Mouse (Mus musculus) ES-E14 (cell line): ENCODE measurements around the gene Axin2. TPM values are rescaled to one million over a fixed set of nuclear protein-coding genes. Genes with fewer than 3 reads are reported as not detected.

Experiments used
- DNase-seq: peaks from one replicate; pipeline ENCODE4 v3.0.0-alpha.2; 2013; ENCODE audit warnings: low read depth, low spot score
- H3K27ac ChIP-seq: 2 replicates; pipeline ENCODE4 v1.5.1; 2012; ENCODE audit warnings: low read depth, mild to moderate bottlenecking, low read length, moderate library complexity, mixed read lengths; ENCODE audit not compliant: poor library complexity, insufficient read depth, severe bottlenecking
- H3K36me3 ChIP-seq: 2 replicates; pipeline ENCODE4 v1.6.1; 2012; ENCODE audit warnings: mild to moderate bottlenecking, low read length, moderate library complexity, mixed read lengths; ENCODE audit not compliant: control insufficient read depth, poor library complexity, insufficient read depth, severe bottlenecking
- H3K4me1 ChIP-seq, 2 experiments: fragments of 150-350 bp in 1 of 2; sonication (generic) in 1 of 2; 2 replicates each; pipeline ENCODE4 v1.6.1; 2012; ENCODE audit warnings: low read length in 2 of 2, mild to moderate bottlenecking in 1 of 2, mixed read lengths in 1 of 2; ENCODE audit not compliant: control insufficient read depth in 2 of 2, insufficient read depth in 2 of 2, poor library complexity in 1 of 2
- H3K4me3 ChIP-seq, 2 experiments: fragments of 150-350 bp in 1 of 2; sonication (generic) in 1 of 2; 2 replicates each; pipeline ENCODE4 v1.5.1; 2012; ENCODE audit warnings: low read length in 2 of 2, low read depth in 1 of 2, mild to moderate bottlenecking in 1 of 2, mixed read lengths in 1 of 2; ENCODE audit not compliant: insufficient read depth in 1 of 2, poor library complexity in 1 of 2, severe bottlenecking in 1 of 2
- H3K9ac ChIP-seq: 2 replicates; pipeline ENCODE4 v1.6.1; 2012; ENCODE audit warnings: low read depth, mild to moderate bottlenecking, low read length, mixed read lengths; ENCODE audit not compliant: poor library complexity, insufficient read depth, severe bottlenecking
- H3K9me3 ChIP-seq: fragments of 150-350 bp; sonication (generic); 2 replicates; pipeline ENCODE4 v1.6.1; 2012; ENCODE audit warnings: low read depth, mild to moderate bottlenecking, low read length; ENCODE audit not compliant: control insufficient read depth, insufficient read depth
- CHD2 ChIP-seq: IDR thresholded peaks from 2 replicates; pipeline ENCODE4 v1.6.1; 2014; ENCODE audit warnings: mild to moderate bottlenecking, low read depth, low read length, inconsistent platforms
- HCFC1 ChIP-seq: IDR thresholded peaks from 2 replicates; pipeline ENCODE4 v1.6.1; 2012; ENCODE audit warnings: low read length, inconsistent platforms, borderline replicate concordance; ENCODE audit not compliant: insufficient read depth
- MAFK ChIP-seq: IDR thresholded peaks from 2 replicates; pipeline ENCODE4 v1.6.1; 2014; ENCODE audit warnings: mild to moderate bottlenecking, low read depth, low read length, inconsistent platforms; ENCODE audit not compliant: insufficient read depth
- ZC3H11A ChIP-seq: IDR thresholded peaks from 2 replicates; pipeline ENCODE4 v1.6.1; 2012; ENCODE audit warnings: low read depth, mild to moderate bottlenecking, inconsistent platforms, low read length, borderline replicate concordance
- ZNF384 ChIP-seq: IDR thresholded peaks from 2 replicates; pipeline ENCODE4 v1.6.1; 2012; ENCODE audit warnings: low read depth, low read length, inconsistent platforms
- in situ Hi-C, 2 experiments: fragments of 600-800 bp; cut with MboI; formaldehyde crosslinking; loops; one replicate each; pipeline ENCODE4 v1.15.1; 2025; ENCODE audit warnings: low sequenced_read_pairs in 2 of 2, inconsistent platforms in 1 of 2; ENCODE audit not compliant: unreplicated experiment in 2 of 2
- total RNA-seq: library from RNA; depleted of rRNA; stranded (reverse); fragments of 300-350 nt; gene quantifications from 2 replicates; pipeline ENCODE4 v1.2.3, GENCODE M21; 2012

The Axin2 gene
- total RNA-seq, 1 experiment: 12.3 TPM

DNA sequence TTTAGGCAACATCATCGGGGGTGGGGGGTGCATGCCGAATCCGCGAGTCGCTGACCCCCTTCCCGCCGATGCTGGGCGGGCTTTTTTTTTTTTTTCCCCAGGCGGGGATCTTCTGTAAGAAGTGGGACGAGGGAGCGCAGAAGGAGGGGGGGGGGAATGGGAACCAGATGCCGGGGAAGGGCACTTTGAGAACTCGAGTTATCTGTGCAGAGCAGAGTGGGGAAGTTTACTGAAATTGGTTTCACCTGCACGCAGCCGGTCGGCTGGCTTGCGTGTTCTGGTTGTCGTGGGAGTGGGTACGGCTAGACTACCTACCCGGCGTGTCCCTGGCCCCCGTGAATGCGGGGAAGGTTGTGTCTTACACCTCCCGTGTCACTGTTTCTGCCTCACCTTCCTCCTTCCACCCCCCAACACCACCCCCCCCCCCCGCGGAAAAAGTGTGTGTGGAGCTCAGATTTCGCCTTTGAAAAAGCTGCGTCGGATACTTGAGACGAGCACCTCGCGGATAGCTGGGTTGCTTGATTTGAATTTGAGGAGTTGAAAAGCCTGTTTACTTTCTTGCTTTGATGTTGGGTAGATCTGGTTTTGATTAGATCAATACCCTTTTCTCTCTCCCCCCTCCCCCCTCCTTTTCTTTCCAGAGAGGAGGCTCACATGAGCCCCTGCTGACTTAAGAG is 2.5 kb downstream of the Axin2 start:
- DNase-seq: no peak
- peak overlapping the region; percentile 86; the same call in 1 of the 2 replicates for H3K9ac ChIP-seq
- H3K4me3 ChIP-seq: peak overlapping the region; percentile 79 to 83
- H3K36me3 ChIP-seq: peaks cover 16% of the 10 kb centered on the region; the same call in 1 of the 2 replicates
- H3K9me3 ChIP-seq: no peaks in the 10 kb centered on the region
- H3K4me1 ChIP-seq: peaks cover 0 to 32% of the 10 kb centered on the region in 2 experiments; a peak in 1 of 4 replicates
- TF ChIP-seq MAFK (no peak), ZNF384 (peak; percentile 43; the same call in 1 of the 2 replicates)
- in situ Hi-C loops: no loop called here
- H3K27ac ChIP-seq: no peak overlapping the region

DNA sequence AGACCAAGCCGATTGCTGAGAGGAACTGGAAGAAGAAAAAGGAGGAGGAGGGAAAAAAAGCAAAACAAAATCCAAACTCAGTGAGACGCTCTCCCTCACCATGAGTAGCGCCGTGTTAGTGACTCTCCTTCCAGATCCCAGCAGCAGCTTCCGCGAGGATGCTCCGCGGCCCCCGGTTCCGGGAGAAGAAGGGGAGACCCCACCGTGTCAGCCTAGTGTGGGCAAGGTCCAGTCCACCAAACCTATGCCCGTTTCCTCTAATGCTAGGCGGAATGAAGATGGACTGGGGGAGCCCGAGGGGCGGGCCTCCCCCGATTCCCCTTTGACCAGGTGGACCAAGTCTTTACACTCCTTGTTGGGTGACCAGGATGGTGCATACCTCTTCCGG is 3.0 kb downstream of the Axin2 start:
- no peak for DNase-seq
- Histone ChIP-seq H3K9me3 (no peaks in the 10 kb centered on the region), H3K4me1 (peaks cover 0 to 28% of the 10 kb centered on the region in 2 experiments; a peak in 1 of 4 replicates), H3K36me3 (peaks cover 16% of the 10 kb centered on the region; the same call in 1 of the 2 replicates), H3K4me3 (peak overlapping the region in 1 of 2 experiments; percentile 79; a peak in 2 of 4 replicates), H3K9ac (peak overlapping the region; percentile 5; the same call in 1 of the 2 replicates), H3K27ac (no peak overlapping the region)
- in situ Hi-C loops: no loop called here
- TF ChIP-seq HCFC1 (no peak), ZNF384 (no peak), CHD2 (no peak), ZC3H11A (no peak), MAFK (no peak)

DNA sequence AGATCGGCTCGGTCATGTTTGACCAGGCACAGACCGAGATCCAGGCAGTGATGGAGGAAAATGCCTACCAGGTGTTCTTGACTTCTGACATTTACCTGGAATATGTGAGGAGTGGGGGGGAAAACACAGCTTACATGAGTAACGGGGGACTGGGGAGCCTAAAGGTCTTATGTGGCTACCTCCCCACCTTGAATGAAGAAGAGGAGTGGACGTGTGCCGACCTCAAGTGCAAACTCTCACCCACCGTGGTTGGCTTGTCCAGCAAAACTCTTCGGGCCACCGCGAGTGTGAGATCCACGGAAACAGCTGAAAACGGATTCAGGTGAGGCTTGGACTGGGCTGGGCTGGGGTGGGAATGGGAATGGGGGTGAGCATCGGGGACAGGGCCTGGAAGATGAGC is 3.6 kb downstream of the Axin2 start:
- Histone ChIP-seq H3K9ac (no peak overlapping the region), H3K36me3 (peaks cover 16% of the 10 kb centered on the region; the same call in 1 of the 2 replicates), H3K4me3 (no peak overlapping the region), H3K9me3 (no peaks in the 10 kb centered on the region), H3K4me1 (peaks cover 0 to 29% of the 10 kb centered on the region in 2 experiments; a peak in 1 of 4 replicates), H3K27ac (no peak overlapping the region)
- in situ Hi-C loops: no loop called here
- TF ChIP-seq CHD2 (no peak), ZC3H11A (no peak), MAFK (no peak), ZNF384 (no peak), HCFC1 (no peak)
- DNase-seq: no peak

DNA sequence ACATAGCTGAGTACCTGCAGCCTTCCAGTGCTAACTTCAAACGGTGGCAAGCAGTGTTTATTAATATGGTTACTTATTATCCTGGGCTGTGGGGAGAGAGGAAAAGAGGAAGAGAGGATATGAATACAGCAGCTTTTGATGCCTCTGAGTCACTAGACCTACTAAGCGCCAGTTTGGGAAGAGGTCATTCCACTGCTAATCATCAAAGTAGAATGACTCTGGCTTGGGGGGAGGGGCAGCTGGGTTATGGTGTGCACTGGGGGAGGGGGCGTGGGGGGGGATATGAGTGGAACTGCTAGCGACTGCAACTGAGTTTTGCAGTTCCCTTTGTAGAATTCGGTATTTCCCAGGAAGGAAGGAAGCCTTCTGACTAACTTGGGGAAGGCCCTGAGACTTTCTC is 4.2 kb downstream of the Axin2 start:
- no peak overlapping the region for H3K4me3 ChIP-seq
- in situ Hi-C loops: no loop called here
- H3K36me3 ChIP-seq: peaks cover 16% of the 10 kb centered on the region; the same call in 1 of the 2 replicates

DNA sequence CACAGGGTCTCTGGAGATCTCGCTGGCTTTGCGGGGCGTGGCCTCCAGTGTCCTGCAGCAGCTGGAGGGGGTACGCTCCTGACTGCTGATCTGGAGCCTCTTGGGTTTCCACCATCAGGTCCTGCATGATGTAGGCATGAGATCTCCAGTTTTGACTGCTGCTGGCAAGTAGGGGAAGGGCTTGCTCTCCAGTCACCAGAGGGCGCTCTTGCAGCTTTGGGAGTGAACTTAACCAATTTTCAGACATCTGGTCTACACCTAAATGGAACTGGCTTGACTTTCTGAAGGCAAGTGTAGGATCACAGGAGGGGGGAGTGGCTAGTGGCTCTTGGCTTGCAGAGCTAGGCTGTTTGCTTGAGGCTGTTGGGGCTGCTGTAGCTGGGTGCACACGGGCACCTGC is 5.1 kb downstream of the Axin2 start:
- Histone ChIP-seq H3K4me1 (peaks cover 0 to 34% of the 10 kb centered on the region in 2 experiments; a peak in 1 of 4 replicates), H3K9ac (no peak overlapping the region), H3K36me3 (peaks cover 19% of the 10 kb centered on the region; the same call in 1 of the 2 replicates), H3K4me3 (no peak overlapping the region), H3K9me3 (no peaks in the 10 kb centered on the region), H3K27ac (no peak overlapping the region)
- TF ChIP-seq ZC3H11A (0 out of 2 replicates have a peak, but pooled peaks have one; percentile 32), HCFC1 (no peak)
- DNase-seq: peak; percentile 93
- in situ Hi-C loops: no loop called here

More for the DNA sequence above, 4.2 kb downstream of the Axin2 start:
- peaks cover 0 to 34% of the 10 kb centered on the region in 2 experiments; a peak in 1 of 4 replicates for H3K4me1 ChIP-seq
- no peak overlapping the region for H3K27ac ChIP-seq
- TF ChIP-seq CHD2: no peak
- TF ChIP-seq MAFK: no peak
- TF ChIP-seq ZNF384: no peak
- no peak for TF ChIP-seq ZC3H11A
- H3K9me3 ChIP-seq: no peaks in the 10 kb centered on the region
- no peak for DNase-seq
- no peak overlapping the region for H3K9ac ChIP-seq
